Mouse (Mus musculus) gastrocnemius, postnatal 25 days (tissue): ENCODE measurements around the gene Ddx1. TPM values are rescaled to one million over a fixed set of nuclear protein-coding genes. Genes with fewer than 3 reads are reported as not detected.
A peak's percentile ranks its signal among the peaks of the same experiment; 100 is the strongest.

ENCODE experiments used
- DNase-seq: peaks from one replicate; pipeline ENCODE4 v3.0.0; 2022
- long read RNA-seq, 2 experiments: library from polyadenylated mRNA; stranded (forward); transcript quantifications; one replicate each; pipeline ENCODE4 v2.0.0; 2021
- total RNA-seq, 2 experiments: library from RNA; stranded (reverse); gene quantifications; 1 replicate in 1 of 2; 2 replicates in 1 of 2; pipeline ENCODE4 v1.2.3; 2021

The Ddx1 gene
- 100 to 1,000 TPM in 1 of 2 experiments, 10 to 100 TPM in 1; 99.4 to 101 TPM for total RNA-seq
- long read RNA-seq, experiment 1, full-length matches to known transcripts = 93 of 117 reads
- long read RNA-seq, experiment 1, partial matches to known transcripts = 22 of 117 reads
- long read RNA-seq, experiment 1, other reads (novel, unspliced or antisense) = 2 of 117 reads
- long read RNA-seq, experiment 2, full-length matches to known transcripts = 177 of 194 reads
- long read RNA-seq, experiment 2, partial matches to known transcripts = 12 of 194 reads
- long read RNA-seq, experiment 2, other reads (novel, unspliced or antisense) = 5 of 194 reads

DNA sequence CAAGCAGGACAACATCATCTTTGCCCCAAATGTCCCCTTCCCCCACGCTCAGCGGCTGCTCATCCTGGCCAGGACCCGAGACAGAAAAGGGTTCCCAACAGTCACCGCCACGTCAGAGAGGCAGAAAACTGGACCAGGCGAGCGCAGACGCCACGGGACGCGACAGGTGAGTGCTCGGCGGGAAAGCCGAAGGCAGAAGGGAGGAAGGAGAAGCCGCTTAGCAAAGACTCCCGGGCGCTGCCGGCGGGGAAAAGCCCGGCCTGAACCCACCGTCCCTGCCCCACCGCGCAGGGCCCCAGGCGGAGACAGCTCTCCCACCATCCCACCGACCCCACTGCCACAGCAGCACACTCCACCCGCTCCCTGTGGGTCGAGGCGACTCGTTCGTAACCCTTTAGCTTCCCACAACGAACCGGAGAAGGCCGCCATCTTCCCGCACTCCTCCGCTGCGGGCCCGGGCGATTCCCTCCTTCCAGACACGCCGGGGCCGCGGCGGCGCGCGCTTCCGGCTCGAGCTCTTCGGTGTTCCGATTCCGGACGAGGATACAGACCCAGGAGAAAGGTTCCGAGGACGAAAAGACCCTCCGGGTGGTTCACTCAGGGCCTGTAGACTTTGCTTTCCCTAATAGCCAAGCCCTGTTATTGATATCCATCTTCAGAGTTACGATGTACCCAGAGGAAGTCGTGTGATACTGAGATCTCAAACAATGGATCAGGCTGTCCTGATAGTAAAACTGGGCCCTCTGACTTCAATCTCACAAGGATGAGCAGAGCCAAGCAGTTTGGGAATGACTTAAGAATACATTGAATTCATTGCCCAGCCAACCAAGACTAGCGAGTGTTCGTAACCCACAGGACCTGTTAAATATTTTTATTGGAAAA lies at the start of gene Ddx1:
Gene Ddx1, minus strand, starts transcription at position 523 of the 882 bp plus-strand sequence.
- peak; percentile 65 for DNase-seq

DNA sequence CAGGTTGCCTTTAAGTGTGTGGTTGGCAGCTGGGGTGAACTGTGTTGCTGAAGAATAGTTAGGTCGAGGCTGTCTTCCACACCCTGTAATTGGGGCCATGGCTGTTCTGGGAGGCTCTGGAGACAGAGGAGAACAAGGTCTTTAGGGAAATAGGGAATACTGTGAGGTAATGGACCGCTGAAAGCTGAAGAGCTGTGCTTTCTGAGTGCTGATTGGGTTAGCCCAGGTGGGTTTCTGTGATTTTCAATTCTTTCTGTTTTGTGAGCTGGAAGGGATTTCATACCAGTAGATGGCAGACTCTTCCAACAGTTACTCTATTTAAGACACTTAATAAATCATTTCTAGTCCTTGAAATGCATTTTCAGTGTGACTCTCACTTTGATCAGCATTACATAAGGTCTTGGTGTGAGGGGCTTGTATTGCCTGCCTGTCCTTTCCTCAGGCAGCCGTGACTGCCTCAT lies 44.4 kb upstream of the Ddx1 start:
- no peak for DNase-seq

DNA sequence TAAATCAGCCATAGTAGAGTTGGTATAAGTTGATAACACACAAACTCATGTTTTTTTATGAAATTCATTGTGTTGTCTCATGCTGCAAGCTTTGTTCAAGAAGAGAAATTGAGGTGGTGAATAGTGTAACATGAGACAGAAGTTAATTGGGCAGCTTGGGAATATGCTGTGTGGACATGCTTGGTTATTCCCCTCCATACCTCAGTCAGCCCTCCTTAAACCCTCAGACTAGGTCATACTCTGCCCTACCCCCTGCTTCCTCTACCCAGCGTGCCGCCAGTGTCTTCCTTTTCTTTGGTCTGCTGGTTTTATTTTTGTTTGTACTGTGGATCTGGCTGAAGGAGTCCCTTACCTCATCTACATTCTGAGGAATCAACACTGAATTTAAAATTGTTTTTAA lies 42.4 kb upstream of the Ddx1 start:
- no peak for DNase-seq

DNA sequence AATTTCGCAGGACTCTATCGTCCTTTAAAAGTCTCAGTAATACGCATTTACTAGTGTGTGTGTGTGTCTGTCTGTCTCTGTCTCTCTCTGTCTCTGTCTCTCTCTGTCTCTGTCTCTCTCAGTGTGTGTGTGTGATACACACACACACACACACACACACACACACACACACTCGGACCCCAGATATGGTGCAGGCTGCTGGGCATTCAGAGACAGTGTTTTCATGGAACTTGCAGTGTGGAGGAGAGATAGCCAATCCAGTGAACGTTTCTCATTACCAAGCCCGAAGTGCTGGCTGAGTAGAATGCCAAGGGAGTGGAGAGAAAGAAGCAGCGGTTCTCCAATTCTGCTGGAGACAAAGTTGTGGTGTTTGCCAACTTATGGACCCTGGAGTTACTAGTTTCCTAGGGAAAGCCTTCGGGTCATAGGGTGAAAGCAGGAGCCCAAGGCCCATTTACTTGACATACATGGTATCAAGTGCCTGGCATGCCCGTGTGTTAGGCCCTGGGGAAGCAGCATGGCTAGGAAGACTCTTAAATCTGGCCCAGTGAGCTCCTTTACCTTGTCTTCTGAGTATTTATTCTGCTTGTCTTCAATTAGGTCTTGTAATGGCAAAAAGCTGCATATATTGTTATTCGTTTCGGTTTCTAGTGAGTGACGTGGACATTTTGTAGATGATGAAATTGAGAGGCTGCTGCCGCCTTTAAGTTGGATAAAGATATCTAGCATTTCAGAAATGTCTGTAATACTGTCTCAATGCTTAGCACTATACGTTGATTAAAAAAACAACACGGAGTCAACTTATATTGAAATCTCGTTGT lies 20.8 kb upstream of the Ddx1 start:
- DNase-seq = no peak

DNA sequence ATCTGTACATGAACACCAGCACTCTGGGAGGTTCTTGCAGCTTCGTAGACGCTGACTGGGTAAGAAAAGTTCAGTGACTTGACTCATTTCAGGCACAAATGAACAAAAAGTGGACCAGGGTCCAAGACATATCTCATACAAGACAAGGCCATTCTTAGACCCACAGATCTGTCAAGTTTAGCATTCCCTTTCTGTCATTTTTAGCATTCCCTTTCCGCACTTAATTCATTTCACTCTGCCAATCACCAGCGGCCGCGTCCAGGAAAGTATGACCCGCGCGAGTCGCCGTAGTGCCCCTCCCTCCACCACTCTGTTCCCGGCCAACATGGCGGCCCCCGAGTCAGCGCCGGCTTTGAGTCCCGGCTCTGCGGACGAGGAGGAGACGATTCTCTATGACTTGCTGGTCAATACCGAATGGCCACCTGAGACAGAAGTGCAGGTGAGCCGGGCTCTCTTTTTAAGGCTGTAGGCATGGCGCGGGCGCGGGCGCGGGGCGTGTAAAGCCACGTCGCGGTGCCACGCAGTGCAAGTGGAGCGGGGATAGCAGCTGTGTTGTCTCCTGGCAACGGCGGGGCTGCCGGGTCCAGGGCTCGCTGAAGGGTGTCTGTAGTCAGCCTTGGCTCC lies 19.9 kb upstream of the Ddx1 start, which contains the start of gene Nbas:
Gene Nbas, plus strand, starts transcription at position 308 of the 624 bp plus-strand sequence.
- DNase-seq = peak; percentile 68

DNA sequence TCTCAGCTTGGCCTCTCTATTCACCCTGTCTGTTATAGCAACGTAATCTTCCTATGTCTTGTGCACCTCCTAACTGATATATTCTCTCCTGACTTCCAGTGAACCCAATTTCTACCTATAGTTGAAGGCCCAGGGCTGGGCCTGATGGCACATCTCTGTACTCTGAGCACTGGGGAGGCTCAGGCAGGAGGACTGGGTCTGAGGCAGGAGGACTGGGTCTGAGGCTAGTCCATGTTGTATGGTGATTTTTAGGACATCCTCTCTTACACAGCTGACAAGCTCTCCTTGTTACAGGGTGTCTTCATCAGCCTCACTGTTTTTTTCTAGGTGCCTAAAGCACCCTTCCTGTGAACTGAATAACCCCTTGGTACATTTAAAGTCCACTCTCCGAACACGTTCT lies 19.4 kb upstream of the Ddx1 start:
- no peak for DNase-seq

DNA sequence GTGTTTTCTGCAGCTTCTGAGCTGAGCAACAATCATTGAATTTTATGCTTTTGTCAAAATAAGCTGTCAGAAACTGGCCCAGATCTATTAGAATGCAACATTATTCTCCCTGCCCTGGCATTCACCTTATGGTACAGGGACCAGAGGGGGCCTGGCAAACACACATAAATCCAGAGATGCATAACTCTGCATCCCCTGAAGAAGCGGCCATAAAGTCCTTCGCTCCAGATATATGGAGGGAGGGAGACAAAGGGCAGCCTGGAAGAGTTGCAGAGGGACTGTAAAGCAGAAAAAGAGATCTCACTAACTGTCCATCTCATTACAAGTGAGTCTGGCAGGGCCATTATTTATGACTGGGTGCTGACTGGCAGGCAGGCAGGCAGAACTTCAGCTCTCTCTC lies 6.7 kb upstream of the Ddx1 start:
- no peak for DNase-seq

DNA sequence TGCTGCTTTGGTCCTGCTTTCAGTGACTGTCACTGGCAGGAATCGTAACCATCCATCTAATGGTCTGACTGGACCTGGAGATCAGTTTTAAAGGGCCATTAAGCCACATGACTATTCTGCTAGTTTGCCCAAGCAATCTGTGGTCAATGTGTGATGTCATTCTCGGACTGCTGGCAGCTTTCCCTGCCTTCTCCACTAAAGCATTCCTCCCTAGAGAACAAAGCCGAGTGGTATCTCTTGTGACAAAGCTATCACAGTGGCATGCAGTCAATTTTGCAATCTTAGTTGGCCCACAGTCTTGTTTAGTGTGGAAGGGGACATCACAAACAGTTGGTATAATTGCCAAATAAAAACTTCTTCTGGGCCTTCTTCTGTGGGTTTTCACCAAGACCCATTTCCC lies 6.1 kb upstream of the Ddx1 start:
- DNase-seq = no peak

DNA sequence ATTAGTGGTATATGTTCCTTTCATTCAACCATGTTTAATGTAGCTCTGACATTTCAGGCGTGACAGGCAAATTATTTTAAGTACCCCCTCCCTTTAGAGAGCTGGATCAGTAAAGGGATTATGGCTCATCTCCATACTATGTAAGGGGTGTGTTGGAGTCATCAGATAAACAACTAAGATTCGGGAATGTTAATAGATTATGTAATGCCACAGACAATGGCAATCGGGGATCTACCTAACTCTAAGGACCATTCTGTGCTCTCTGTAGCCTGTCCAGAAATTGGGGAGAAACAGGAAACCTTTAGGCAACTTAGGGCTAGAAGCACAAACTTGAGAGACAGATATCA lies 533 bp upstream of the Ddx1 start:
- DNase-seq = no peak

DNA sequence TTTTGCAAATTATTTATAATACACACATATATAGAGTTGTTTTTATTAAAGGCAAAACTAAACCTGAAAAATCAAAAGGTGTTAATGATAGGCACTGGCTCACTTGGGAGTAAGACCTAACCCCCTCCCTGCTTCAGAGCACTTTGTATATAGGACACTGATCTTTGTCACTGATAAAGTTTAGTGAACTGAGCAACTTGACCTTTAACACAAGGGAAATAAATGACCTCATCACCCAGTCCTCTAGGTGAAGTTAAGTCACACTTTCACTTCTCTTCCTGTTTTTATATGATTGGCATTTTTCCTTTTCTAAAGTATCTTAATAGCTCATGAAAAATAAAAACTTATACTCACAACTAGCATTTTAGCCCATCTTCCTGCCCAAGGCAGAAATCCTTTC lies 6.6 kb downstream of the Ddx1 start:
- no peak for DNase-seq

DNA sequence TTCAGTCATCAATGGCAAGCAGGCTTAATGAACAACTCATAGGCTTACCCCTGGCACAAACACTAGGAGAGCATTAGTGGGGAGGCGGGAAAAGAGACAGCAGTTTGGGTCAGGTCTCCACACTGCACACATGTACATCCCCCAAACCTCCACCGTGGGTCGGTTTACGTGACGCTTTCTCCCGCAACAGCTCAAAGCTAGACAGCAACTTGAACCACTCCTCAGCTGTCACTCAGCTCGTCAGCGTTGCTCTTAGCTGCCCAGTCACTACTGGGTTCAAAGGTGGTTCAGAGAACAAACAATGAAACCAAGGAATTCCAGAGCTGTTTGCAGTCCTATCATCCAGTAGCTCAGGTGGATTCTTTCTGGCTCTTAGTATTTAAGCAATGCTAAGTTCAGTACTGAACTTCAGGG lies 30.9 kb downstream of the Ddx1 start:
- no peak for DNase-seq

DNA sequence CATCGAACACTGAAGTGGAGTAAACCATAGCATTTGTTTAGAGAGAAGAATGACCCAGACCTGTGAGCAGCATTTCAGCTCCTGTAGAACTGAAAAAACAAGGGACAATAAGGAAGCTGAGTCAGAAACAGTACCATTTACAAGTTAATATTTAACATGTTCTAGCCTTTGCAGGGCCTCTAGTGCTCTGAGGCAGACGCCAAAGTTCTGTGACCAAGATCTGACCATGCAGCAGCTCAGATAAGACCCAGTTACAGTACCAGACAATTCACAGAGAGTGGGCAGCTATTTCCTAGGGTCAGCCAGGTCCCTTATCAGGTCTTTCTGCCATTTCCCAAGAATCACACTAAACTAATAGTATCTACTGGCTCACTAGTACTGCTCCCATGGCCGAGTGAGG lies 31.4 kb downstream of the Ddx1 start:
- no peak for DNase-seq

DNA sequence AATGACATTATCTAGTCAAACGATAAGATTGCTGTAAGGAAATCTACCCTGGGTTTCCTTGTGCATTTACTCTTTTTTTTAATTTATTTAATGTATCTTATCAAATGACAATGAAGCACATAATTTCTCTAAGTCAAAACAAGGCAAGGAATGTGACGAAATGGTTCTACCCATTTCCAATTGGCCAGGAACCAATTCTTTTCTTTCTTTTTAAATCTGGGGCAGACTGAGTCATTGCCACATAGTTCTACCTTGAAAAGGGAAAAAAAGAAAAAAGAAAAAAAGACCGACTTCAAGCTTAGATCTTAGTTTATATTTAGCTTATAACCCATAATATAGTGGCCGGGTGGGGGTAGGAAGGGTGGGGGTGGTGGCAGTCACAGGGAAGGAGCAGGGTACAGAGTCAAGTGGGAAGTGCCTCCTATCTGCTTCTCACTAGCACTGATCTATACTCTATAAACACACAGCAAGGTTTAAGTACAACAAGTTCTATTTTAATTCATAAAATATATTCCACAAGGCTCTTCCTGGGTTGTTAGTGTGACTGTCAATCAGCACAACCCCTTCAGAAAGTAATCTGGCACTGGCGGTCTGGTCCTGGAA lies 32.4 kb downstream of the Ddx1 start:
- DNase-seq = no peak

DNA sequence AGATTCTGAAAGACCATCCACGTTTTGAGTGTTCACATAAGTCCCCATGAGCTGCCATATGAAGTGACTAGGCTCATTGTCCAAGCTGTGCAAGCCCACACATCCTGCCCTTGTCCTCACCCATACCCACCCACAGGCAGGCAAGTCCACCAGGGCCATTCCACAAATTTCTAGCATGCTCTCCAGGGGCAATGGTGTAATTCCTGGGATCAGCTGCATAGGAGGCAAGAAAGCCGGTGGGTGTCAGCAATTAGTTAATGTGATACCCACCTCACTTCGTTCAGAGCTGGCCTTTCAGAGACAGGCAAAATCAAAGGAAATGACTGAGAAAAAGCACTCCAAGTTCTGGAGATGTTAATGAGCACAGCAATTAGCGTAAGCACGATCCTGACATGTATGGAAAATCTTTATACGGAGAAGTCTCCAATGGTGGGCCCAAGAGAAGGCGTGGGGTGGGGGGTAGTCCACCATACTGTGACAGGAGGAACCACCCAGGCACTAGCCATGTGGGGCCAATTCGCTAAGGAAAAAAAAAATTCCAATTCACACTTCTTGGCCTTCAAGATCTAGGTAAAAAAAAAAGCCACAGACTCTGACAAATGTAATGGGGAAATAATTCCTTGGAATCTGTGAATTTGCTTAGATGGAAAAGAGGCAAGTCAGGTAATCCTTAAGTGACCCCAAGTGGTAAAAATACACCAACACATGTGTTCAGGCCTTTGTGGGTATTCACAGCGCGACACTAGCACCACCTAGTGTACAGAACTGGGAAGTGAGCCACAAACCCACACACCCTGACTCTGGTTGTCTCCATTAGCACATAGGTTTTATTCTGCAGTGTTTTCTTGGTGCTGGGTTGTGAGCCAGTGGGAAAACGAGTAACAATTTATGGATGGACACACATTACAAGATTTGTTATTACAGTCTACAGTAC lies 34.4 kb downstream of the Ddx1 start:
- DNase-seq = peak; percentile 74

DNA sequence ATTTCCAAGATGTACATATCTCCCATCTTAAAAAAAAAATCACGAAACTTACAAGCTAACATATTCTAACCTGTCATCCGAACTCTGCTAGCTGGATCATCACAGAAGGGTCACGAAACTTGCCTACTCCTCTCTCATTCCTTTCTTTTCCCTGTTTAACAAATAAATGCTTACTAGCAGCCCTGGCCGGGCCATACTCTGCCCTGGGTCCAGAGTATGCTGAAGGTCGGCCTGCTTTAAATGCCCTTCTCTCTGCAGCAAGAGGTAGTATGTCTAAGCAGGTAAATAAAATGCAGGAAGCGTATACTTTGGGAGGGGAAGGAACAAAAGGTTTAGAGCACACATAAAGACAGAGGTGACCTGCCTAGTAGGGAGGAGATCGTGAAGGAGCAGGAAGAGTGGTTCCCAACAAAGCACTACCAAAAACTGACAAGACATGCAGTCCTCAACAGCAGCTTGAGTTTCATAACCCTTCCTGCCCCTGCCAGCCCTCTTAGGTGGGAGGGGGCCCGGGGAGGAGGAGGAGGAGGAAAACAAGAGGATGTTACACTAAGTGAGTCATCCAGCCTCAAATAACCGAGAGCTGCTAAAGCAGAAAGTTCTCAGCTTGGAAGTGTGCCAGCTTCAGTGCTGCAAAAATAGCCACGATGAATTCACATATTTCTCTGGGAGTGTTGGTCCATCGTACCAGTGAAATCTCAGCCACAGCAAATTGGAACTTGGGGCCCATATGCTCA lies 37.1 kb downstream of the Ddx1 start:
- DNase-seq = peak; percentile 49

DNA sequence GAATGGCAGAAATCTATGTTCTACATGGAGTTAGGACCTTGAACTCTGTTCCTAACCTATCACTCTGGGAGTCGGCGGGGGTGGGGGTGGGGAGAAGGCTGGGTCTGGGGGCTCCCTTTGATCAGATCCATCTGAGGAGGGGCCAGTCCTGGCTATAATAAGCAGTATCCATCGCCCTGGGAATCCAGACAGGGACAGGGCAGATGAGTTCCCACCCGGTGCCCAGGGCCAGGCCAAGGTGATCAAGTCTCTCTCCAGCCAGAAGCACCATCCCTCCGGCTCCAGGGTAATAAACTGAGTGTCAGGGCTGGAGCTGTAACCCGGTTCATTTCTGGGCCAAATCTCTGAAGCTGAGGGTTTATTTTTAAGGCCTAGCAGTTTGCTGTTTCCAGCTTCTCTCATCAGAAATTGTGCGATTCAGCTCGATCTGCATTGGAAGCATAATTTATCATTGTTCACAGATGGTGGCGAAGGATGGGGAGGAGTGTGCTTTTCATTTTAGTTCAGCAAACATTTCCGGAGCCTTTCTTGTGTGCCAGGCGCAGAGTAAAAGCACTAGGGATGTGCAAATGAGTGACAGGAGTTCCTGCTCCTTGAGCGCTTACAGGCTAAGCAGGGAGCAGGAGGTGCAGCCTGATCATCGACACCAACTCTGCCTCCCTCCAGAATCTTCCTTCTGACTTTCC lies 39.2 kb downstream of the Ddx1 start:
- no peak for DNase-seq

DNA sequence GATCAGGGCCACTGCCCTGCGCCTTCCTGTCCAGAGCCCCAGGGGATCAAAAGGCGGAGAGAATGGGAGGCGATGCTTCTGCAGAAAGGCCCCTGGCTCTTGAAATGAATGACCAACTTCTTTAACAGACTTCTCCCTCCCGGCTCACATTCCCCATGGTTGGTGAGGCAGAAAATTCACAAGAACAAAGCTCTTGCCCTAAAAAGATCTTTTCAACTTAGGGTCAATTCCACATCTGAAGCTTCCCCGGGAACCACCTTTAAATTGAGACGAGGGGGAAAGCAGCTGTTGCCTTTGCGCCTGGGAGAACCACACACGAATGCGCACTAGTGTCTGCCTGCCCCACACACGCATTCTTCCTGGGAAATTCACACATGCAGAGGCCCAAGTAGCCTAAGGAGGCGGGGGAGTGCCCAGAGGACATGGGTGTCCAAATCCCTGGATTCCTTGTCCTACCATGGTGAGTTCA lies 40.0 kb downstream of the Ddx1 start:
- DNase-seq = no peak

DNA sequence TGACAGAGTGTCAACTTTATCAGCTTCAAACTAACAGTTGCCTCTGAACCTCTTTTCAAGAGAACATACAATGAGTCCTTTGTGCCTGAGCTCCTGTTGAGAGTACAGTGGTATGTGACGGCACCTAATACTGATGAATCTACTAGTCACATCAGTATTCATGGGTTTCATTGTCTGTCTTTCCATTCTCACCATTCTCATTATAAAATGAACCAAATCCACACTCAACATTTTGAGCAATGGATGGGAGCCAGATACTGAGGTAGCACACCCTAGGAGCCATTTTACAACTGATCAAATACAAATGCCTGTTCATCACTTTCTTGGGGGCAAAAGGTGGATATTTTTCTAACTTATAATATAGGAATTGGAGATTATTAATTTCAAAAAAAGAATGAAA lies 40.5 kb downstream of the Ddx1 start:
- DNase-seq = no peak

DNA sequence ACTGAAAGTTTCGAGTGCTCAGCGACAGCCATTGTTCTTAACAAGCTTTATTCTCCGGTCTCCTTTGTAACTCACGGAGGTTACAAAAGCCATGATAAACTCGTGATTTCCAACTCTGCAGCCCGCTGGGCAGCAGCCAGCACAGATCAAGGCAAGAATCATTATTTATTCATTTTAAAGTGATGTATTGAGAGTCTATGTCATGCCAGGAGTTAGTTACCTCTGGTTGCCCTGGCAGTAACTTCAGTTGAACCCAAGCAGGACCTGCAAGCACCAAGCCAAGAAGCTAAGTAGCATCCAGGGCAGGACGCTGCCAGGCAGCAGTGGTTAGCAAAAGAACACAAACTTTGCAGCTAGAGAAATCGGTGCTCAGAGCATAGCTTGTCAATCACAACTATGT lies 41.9 kb downstream of the Ddx1 start:
- DNase-seq = no peak
